Mouse (Mus musculus) heart, embryonic 14.5 days (tissue): Measurements from ENCODE around the gene Nod1. TPM values are rescaled to one million over a fixed set of nuclear protein-coding genes. Genes with fewer than 3 reads are reported as not detected.

ENCODE experiments used
- ATAC-seq: fragments of 200-750 bp; cut with Nextera tagmentation; 2 replicates; pipeline ENCODE4 v1.8.0; 2017; ENCODE audit warnings: low read depth, moderate TSS enrichment; ENCODE audit not compliant: insufficient number of reproducible peaks, insufficient read depth, low FRiP score
- H3K27ac ChIP-seq, 2 experiments: fragments of 200-500 bp in 1 of 2; fragments of 300-500 bp in 1 of 2; sonication (generic) in 1 of 2; replicated peaks in 1 of 2; 2 replicates each; pipeline ENCODE4 v1.5.1; 2012 to 2014; ENCODE audit warnings: low read depth in 2 of 2, low read length in 2 of 2, control low read depth in 1 of 2, mild to moderate bottlenecking in 1 of 2, mixed read lengths in 1 of 2; ENCODE audit not compliant: control insufficient read depth in 1 of 2, insufficient read depth in 1 of 2
- H3K27me3 ChIP-seq: fragments of 300-500 bp; sonication (generic); 2 replicates; pipeline ENCODE4 v1.6.1; 2014; ENCODE audit warnings: mild to moderate bottlenecking, low read length, control low read depth; ENCODE audit not compliant: control insufficient read depth, insufficient read depth
- H3K36me3 ChIP-seq: fragments of 300-500 bp; sonication (generic); 2 replicates; pipeline ENCODE4 v1.6.1; 2014; ENCODE audit warnings: mild to moderate bottlenecking, control low read depth, low read length, mixed read lengths; ENCODE audit not compliant: control insufficient read depth, insufficient read depth
- H3K4me1 ChIP-seq, 2 experiments: fragments of 200-500 bp in 1 of 2; fragments of 300-500 bp in 1 of 2; sonication (generic) in 1 of 2; 2 replicates each; pipeline ENCODE4 v1.6.1; 2012 to 2014; ENCODE audit warnings: low read length in 2 of 2, control low read depth in 1 of 2, mixed read lengths in 1 of 2; ENCODE audit not compliant: control insufficient read depth in 2 of 2, insufficient read depth in 2 of 2
- H3K4me2 ChIP-seq: fragments of 300-500 bp; sonication (generic); 2 replicates; pipeline ENCODE4 v1.6.1; 2014; ENCODE audit warnings: mild to moderate bottlenecking, low read length
- H3K4me3 ChIP-seq, 2 experiments: fragments of 200-500 bp in 1 of 2; fragments of 300-500 bp in 1 of 2; sonication (generic) in 1 of 2; 2 replicates each; pipeline ENCODE4 v1.5.1; 2012 to 2014; ENCODE audit warnings: low read length in 2 of 2, mild to moderate bottlenecking in 2 of 2, control low read depth in 1 of 2, low read depth in 1 of 2, moderate library complexity in 1 of 2; ENCODE audit not compliant: control insufficient read depth in 1 of 2, insufficient read depth in 1 of 2
- H3K9ac ChIP-seq: fragments of 300-500 bp; sonication (generic); 2 replicates; pipeline ENCODE4 v1.6.1; 2014; ENCODE audit warnings: mild to moderate bottlenecking, low read length
- H3K9me3 ChIP-seq: fragments of 300-500 bp; sonication (generic); 2 replicates; pipeline ENCODE4 v1.6.1; 2016; ENCODE audit warnings: low read length, control low read depth; ENCODE audit not compliant: control insufficient read depth
- WGBS: fragments of 180-500 bp; shearing (Covaris S2); extraction: QIAGEN DNeasy Blood & Tissue Kit; methylation state at CpG from one replicate; pipeline ENCODE4 v1.1.7; 2014; 5-methylcytosine and 5-hydroxymethylcytosine counted together
- polyA plus RNA-seq: library from polyadenylated mRNA; unstranded; fragments of >200 nt; fragmentation: Nextera tagmentation; extraction: Ambion mirVana; gene quantifications from 2 replicates; pipeline ENCODE4 v1.2.1, GENCODE M21; 2014

Nod1 gene
- polyA plus RNA-seq, 1 experiment from 2014 or later = 4.6 TPM

GRCm38 (mm10) chr6:54996361-54996760, 23.9 kb upstream of the Nod1 start:
- Histone ChIP-seq H3K4me2 (no peak overlapping the region), H3K27me3 (no peaks in the 10 kb centered on the region), H3K9me3 (no peaks in the 10 kb centered on the region), H3K9ac (no peak overlapping the region), H3K36me3 (no peaks in the 10 kb centered on the region), H3K27ac (no peak overlapping the region), H3K4me3 (no peak overlapping the region), H3K4me1 (0 out of 4 replicates have a peak, but pooled peaks cover 0 to 4% of the 10 kb centered on the region in 2 experiments)
- 89% methylated on average over 3 of the region's 3 CpGs for WGBS
- ATAC-seq = no peak

DNA sequence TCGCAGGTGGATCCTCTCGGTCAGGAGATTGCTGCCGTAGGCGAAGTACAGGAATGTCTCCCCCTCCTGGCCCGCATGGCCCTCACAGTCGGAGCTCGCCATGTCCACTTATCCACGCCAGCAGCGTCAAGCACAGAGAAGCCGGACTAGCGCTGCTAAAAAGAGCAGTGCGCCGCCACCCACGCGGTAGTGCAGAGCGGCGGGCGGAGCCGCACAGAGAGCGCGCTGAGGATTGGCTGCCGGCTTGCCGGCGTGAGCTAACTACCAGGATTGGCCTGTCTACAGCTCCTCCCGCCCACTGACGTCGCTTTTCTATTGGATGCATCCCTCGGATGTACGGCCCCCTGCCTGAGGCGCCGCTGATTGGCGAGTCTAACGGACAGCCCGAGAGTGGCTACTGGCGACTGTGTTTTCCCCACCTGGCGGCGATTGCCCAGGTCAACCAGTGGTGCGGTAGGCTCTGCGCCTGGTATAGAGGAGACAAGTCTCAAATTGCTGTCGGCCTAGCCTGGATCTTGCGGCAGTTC, 20.4 kb upstream of the Nod1 start, which contains the start of gene Ggct:
Gene Ggct, minus strand, starts transcription at position 217 of the 527 bp plus-strand sequence.
- Histone ChIP-seq H3K27ac (peak within 1 kb of the TSS; percentile 38 to 45; a peak in 2 of 4 replicates), H3K4me3 (peak within 1 kb of the TSS; percentile 54 to 62), H3K9me3 (no peaks in the 10 kb centered on the region), H3K4me2 (peak within 1 kb of the TSS; percentile 92), H3K27me3 (no peaks in the 10 kb centered on the region), H3K4me1 (0 out of 4 replicates have a peak, but pooled peaks cover 0 to 4% of the 10 kb centered on the region in 2 experiments), H3K36me3 (no peaks in the 10 kb centered on the region), H3K9ac (peak within 1 kb of the TSS; percentile 70)
- ATAC-seq = peak; percentile 100
- WGBS = under 1% methylated on average over 41 of the region's 41 CpGs

- Histone ChIP-seq H3K9me3 (no peaks in the 10 kb centered on the region), H3K27me3 (no peaks in the 10 kb centered on the region), H3K4me1 (0 out of 4 replicates have a peak, but pooled peaks cover 0 to 4% of the 10 kb centered on the region in 2 experiments), H3K4me2 (peak overlapping the region; percentile 92), H3K36me3 (no peaks in the 10 kb centered on the region), H3K9ac (peak overlapping the region; percentile 70), H3K4me3 (peak overlapping the region; percentile 54 to 62), H3K27ac (peak overlapping the region in 1 of 2 experiments; percentile 45; a peak in 1 of 4 replicates)
- ATAC-seq = no peak
- WGBS = 5% methylated on average over 7 of the region's 7 CpGs
Measured at GRCm38 (mm10) chr6:54992141-54992540, 19.7 kb upstream of the Nod1 start.

GRCm38 (mm10) chr6:54991189-54991588, 18.8 kb upstream of the Nod1 start:
- Histone ChIP-seq H3K27me3 (no peaks in the 10 kb centered on the region), H3K4me2 (no peak overlapping the region), H3K9ac (no peak overlapping the region), H3K36me3 (no peaks in the 10 kb centered on the region), H3K4me1 (0 out of 4 replicates have a peak, but pooled peaks cover 0 to 4% of the 10 kb centered on the region in 2 experiments), H3K27ac (no peak overlapping the region), H3K9me3 (no peaks in the 10 kb centered on the region), H3K4me3 (no peak overlapping the region)
- no peak for ATAC-seq
- 72% methylated on average over 2 of the region's 2 CpGs for WGBS

DNA sequence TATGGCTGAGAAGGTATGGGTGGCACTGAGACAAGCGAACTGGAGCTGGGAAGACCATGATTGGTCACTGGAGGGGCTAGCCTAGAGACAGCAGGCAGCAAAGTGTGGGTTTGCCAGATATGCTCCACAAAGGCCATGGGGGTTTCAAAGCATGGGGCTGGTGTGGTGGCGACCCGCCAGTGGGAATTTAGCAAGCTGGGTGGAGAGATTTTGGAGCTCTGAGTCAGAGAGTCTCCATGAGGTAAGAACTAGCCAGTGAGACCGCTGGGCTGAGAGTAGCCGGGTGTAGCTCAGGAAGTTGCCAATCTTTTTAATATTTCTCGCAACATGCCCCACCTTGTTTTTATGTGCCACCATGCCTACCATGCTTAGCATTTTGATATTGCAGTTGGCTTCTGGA, 15.7 kb upstream of the Nod1 start:
- Histone ChIP-seq H3K4me2 (no peak overlapping the region), H3K9ac (no peak overlapping the region), H3K4me1 (0 out of 4 replicates have a peak, but pooled peaks cover 0 to 4% of the 10 kb centered on the region in 2 experiments), H3K27me3 (no peaks in the 10 kb centered on the region), H3K9me3 (no peaks in the 10 kb centered on the region), H3K27ac (no peak overlapping the region), H3K36me3 (no peaks in the 10 kb centered on the region), H3K4me3 (no peak overlapping the region)
- no peak for ATAC-seq
- 87% methylated on average over 6 of the region's 6 CpGs for WGBS

- Histone ChIP-seq H3K4me3 (no peak overlapping the region), H3K4me1 (no peaks in the 10 kb centered on the region), H3K9ac (no peak overlapping the region), H3K36me3 (no peaks in the 10 kb centered on the region), H3K27ac (no peak overlapping the region), H3K4me2 (no peak overlapping the region), H3K27me3 (no peaks in the 10 kb centered on the region), H3K9me3 (no peaks in the 10 kb centered on the region)
- ATAC-seq = no peak
- WGBS = 90% methylated on average over 8 of the region's 8 CpGs
Measured at GRCm38 (mm10) chr6:54984096-54984495, 11.7 kb upstream of the Nod1 start.

GRCm38 (mm10) chr6:54983526-54984050, 11.2 kb upstream of the Nod1 start:
- no peaks in the 10 kb centered on the region for H3K27me3 ChIP-seq
- no peak overlapping the region for H3K4me2 ChIP-seq
- H3K36me3 ChIP-seq = no peaks in the 10 kb centered on the region
- H3K4me3 ChIP-seq = no peak overlapping the region
- no peaks in the 10 kb centered on the region for H3K4me1 ChIP-seq
- ATAC-seq = no peak
- H3K9ac ChIP-seq = no peak overlapping the region
- H3K9me3 ChIP-seq = no peaks in the 10 kb centered on the region
- WGBS = 80% methylated on average over 4 of the region's 4 CpGs
- H3K27ac ChIP-seq = no peak overlapping the region
